In genomic region chr6:14081884-14082283, GRCm38 (mm10) we compare ENCODE assay signal across 25 mouse cellular contexts.
"Had no signal": no experiment of that assay in that cellular context is flagged by ENCODE, and none has a peak within 500 bp of the region (broad histone marks: within the 10 kb centered on the region; RNA-seq: fewer than 3 reads in every experiment).

No protein-coding gene starts in this region.

- H3K9me3 ChIP-seq: heart, embryonic 12.5 days; hindbrain, embryonic 10.5 days; hindbrain, embryonic 12.5 days; intestine, embryonic 15.5 days; limb, embryonic 10.5 days; limb, embryonic 12.5 days had no signal

- H3K36me3 ChIP-seq: heart, embryonic 12.5 days; hindbrain, embryonic 10.5 days; hindbrain, embryonic 12.5 days; intestine, embryonic 15.5 days; limb, embryonic 10.5 days; limb, embryonic 12.5 days had no signal

- H3K27me3 ChIP-seq: heart, embryonic 12.5 days; hindbrain, embryonic 12.5 days; intestine, embryonic 15.5 days; limb, embryonic 12.5 days had no signal

- H3K27ac ChIP-seq: heart, adult 2 months; hindbrain, embryonic 10.5 days; hindbrain, embryonic 12.5 days; hindbrain, embryonic 14.5 days; intestine, embryonic 15.5 days; layer of hippocampus, adult 2 months; left cerebral cortex, adult 2 months; limb, embryonic 10.5 days; limb, embryonic 12.5 days had no signal

- H3K4me1 ChIP-seq: heart, embryonic 12.5 days; hindbrain, embryonic 10.5 days; hindbrain, embryonic 12.5 days; intestine, embryonic 15.5 days; limb, embryonic 10.5 days; limb, embryonic 12.5 days had no signal

- ATAC-seq: hindbrain, embryonic 16.5 days; inflammation-experienced regulatory T-cells, adult 6 months; intestine, embryonic 15.5 days; intestine, postnatal 0 days had no signal

- H3K9ac ChIP-seq: heart, embryonic 12.5 days; hindbrain, embryonic 12.5 days; hindbrain, embryonic 14.5 days; intestine, embryonic 15.5 days; limb, embryonic 12.5 days had no signal

- H3K4me2 ChIP-seq: heart, embryonic 12.5 days; hindbrain, embryonic 12.5 days; hindbrain, embryonic 14.5 days; intestine, embryonic 15.5 days; limb, embryonic 12.5 days; liver, embryonic 11.5 days had no signal

- DNase-seq: gastrocnemius, postnatal 14 days; gastrocnemius, postnatal 36 days; heart, adult 11 months; heart, adult 2 months; heart, postnatal 10 days; heart, postnatal 4 days; kidney, adult 18-20 months; kidney, adult 8-10 months; kidney, postnatal 10 days; kidney, postnatal 25 days; kidney, postnatal 4 days; liver had no signal

- H3K4me3 ChIP-seq: heart, adult 2 months; heart, embryonic 12.5 days; hindbrain, embryonic 10.5 days; hindbrain, embryonic 12.5 days; intestine, embryonic 15.5 days; layer of hippocampus, adult 2 months; left cerebral cortex, adult 2 months; limb, embryonic 10.5 days; limb, embryonic 12.5 days had no signal
